Mouse (Mus musculus) myocyte (in vitro differentiated cells): ENCODE measurements around the gene Slc16a14.

Experiments
- CEBPB ChIP-seq: IDR thresholded peaks from 2 replicates; pipeline ENCODE4 v1.6.1; 2011; ENCODE audit warnings: mild to moderate bottlenecking, moderate library complexity; ENCODE audit not compliant: poor library complexity, insufficient read depth, severe bottlenecking
- E2F4 ChIP-seq: IDR thresholded peaks from one replicate; pipeline ENCODE4 v1.6.1; 2011; ENCODE audit warnings: mild to moderate bottlenecking, control low read depth, moderate library complexity; ENCODE audit not compliant: insufficient read depth
- MAX ChIP-seq: IDR thresholded peaks from one replicate; pipeline ENCODE4 v1.6.1; 2011; ENCODE audit warnings: low read depth, mild to moderate bottlenecking, control low read depth
- MYOD1 ChIP-seq, 3 experiments: IDR thresholded peaks; one replicate each; pipeline ENCODE4 v1.6.1; 2011; ENCODE audit warnings: control low read depth in 2 of 3, low read depth in 2 of 3, mild to moderate bottlenecking in 2 of 3, moderate library complexity in 1 of 3; ENCODE audit not compliant: insufficient read length in 2 of 3, control insufficient read depth in 1 of 3
- MYOG ChIP-seq, 3 experiments: IDR thresholded peaks; one replicate each; pipeline ENCODE4 v1.6.1; 2011; ENCODE audit warnings: control low read depth in 2 of 3, low read depth in 2 of 3, mild to moderate bottlenecking in 2 of 3; ENCODE audit not compliant: insufficient read length in 2 of 3, control insufficient read depth in 1 of 3, insufficient read depth in 1 of 3
- POLR2A ChIP-seq: IDR thresholded peaks from one replicate; pipeline ENCODE4 v1.6.1; 2011; ENCODE audit warnings: low read depth, mild to moderate bottlenecking, control low read depth, moderate library complexity; ENCODE audit not compliant: insufficient read length
- POLR2AphosphoS2 ChIP-seq: IDR thresholded peaks from one replicate; pipeline ENCODE4 v1.6.1; 2011; ENCODE audit warnings: low read depth, control low read depth; ENCODE audit not compliant: insufficient read length
- REST ChIP-seq: IDR thresholded peaks from one replicate; pipeline ENCODE4 v1.6.1; 2011; ENCODE audit warnings: mild to moderate bottlenecking, control low read depth, moderate library complexity; ENCODE audit not compliant: insufficient read depth, insufficient read length
- SRF ChIP-seq: IDR thresholded peaks from one replicate; pipeline ENCODE4 v1.6.1; 2011; ENCODE audit warnings: low read depth; ENCODE audit not compliant: control insufficient read depth, insufficient read length
- TCF12 ChIP-seq: IDR thresholded peaks from one replicate; pipeline ENCODE4 v1.6.1; 2011; ENCODE audit warnings: mild to moderate bottlenecking, control low read depth; ENCODE audit not compliant: poor library complexity, insufficient read depth, severe bottlenecking
- TCF3 ChIP-seq: IDR thresholded peaks from one replicate; pipeline ENCODE4 v1.6.1; 2011; ENCODE audit warnings: low read depth, control low read depth; ENCODE audit not compliant: insufficient read length
- USF1 ChIP-seq: IDR thresholded peaks from one replicate; pipeline ENCODE4 v1.6.1; 2011; ENCODE audit warnings: low read depth, mild to moderate bottlenecking, control low read depth, moderate library complexity

GRCm38 (mm10) chr1:84868311-84868710 lies 66.6 kb downstream of the Slc16a14 start:
- no peak for TF ChIP-seq POLR2A
- no peak for TF ChIP-seq E2F4
- TF ChIP-seq REST, result no peak
- no peak for TF ChIP-seq MYOD1 (IDR thresholded peaks at IDR 0.05; ENCODE audit: control insufficient read depth in 1 of 3, insufficient read length in 2 of 3, low read depth in 2 of 3)
- no peak for TF ChIP-seq CEBPB
- no peak for TF ChIP-seq POLR2AphosphoS2
- TF ChIP-seq TCF12, result no peak
- TF ChIP-seq MAX, result no peak
- TF ChIP-seq USF1, result no peak
- TF ChIP-seq TCF3, result no peak
- no peak for TF ChIP-seq MYOG (IDR thresholded peaks at IDR 0.05; ENCODE audit: control insufficient read depth in 1 of 3, insufficient read depth in 1 of 3, insufficient read length in 2 of 3, low read depth in 2 of 3)
- no peak for TF ChIP-seq SRF
